Mouse (Mus musculus): Measurements from ENCODE around the gene Mlph.

Mlph gene

DNA sequence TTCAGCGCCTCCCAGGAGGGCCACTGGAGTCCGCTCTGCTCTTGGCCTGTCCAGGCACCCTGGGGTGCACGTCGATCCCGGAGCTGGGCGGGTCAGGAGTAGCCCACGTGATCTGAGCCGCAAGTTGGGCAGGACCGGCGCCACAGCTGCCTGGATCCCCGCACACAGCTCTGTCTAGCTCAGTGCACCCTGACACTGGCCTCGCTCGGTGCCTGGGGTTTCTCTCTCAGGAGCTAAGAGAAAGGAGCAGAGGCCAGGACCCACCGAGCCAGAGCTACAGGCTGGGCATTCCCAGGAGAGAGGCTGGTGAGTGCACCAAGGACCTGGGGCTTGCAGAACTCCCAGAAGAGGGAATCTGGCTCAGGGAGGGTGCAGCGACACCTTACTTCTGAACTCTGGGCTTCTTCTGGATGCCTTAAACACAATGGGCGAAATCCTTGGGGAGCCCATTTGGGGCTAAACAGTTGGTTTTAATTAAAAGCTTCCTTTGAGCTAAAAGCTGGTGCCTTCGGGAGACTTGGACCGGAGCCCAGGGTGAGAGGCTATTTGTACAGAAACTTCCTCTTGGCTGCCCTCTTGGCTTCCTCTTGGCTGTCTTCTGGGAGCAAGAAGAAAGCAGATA lies at the start of gene Mlph:
Gene Mlph, plus strand, starts transcription at position 138 of the 622 bp plus-strand sequence.
- no peak for DNase-seq (ENCODE audit: low read depth, low spot score)

DNA sequence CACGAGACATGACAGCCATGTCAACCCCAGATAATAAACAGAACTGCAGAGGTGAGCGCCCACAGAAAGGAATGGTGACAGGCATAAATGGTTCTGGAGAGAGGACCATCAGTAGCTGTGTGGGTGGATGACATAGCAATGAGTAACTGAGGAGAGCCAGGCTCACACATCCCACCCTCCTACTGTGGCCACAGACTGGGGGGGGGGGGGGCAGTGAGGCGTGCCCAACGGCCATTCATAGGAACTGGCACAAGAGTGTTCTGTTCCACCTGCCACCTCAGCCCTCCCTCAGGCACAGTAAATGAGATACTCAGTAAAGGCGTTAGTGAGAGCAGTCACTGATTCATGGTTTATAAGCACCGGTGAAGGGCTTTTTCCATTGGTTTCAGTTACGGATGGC lies 48.2 kb upstream of the Mlph start:
- no peak for DNase-seq (ENCODE audit: low read depth, low spot score)

DNA sequence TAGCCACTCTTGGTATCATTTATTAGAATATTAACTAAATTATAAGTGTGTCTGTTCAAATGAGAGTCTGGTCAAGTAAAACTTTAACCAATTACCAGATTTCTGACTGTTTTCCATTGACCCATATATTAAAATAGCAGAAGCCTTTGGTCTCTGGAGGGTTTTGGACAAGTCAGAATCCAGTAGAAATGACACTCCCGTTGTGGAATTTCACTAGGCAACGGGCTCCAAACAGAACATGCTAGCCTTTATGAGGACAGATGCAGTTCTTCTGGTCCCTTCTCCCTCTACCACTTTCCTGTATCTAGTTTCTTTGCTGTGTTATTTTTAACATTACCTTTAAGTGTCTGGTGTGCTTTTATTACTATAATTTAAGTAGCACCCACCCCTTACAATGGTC lies 44.3 kb upstream of the Mlph start:
- no peak for DNase-seq (ENCODE audit: low read depth, low spot score)

- no peak for DNase-seq (ENCODE audit: low read depth, low spot score)
These were observed 39.5 kb upstream of the Mlph start for GRCm38 (mm10) chr1:90875371-90875770.

DNA sequence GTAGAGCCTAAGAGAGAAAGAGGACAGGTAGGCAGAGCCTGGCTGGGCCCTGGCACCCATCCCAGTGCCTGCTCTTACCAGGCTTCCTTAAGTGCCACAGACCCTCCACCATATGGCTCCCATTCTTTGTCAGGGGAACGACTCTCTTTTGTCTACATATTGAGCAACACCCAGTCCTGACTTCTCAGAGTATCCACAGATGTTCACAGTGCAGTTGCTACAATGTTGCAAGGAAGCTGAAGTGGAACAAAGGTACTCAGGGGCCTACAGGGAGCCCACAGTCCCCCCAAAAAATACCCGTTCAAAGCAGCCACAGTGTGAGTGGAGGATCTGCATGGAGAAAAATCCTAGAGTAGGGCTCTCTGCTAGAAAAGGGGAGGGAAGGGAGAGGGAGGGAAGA lies 38.9 kb upstream of the Mlph start:
- no peak for DNase-seq (ENCODE audit: low read depth, low spot score)

- no peak for DNase-seq (ENCODE audit: low read depth, low spot score)
These were observed 38.2 kb upstream of the Mlph start for GRCm38 (mm10) chr1:90876486-90877270.

DNA sequence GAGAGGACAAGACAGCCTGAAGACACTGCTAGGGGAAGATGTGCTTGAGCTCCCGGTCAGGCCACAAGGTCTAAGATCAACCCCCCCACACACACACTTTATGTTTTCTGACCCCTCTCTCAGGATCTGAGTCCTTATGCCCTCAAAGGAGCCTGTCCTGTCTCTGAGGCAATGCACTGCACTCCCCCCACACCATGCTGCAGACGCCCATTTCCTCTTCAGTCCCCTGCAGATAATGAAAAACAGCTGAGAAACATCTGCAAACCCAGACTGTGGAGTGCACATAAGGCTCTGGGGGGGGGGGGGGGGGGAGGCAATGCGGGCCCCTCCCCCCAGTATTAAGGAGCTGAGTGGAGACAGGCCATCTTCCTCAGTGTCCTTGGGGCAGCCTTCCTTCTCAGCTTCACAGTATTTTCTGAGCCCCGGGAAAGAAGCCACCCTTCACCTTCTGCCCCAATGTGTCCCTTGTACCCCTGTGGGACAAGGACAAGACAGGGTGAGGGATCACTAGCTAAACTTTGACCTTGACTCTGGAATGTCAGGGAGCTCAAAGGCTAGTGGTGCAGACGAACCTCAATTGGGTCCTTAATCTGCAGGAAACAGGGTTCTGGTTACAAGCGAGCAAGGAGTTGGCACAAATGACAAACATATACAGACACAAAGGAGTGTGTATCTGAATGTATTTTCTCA lies 29.0 kb upstream of the Mlph start:
- no peak for DNase-seq (ENCODE audit: low read depth, low spot score)

- no peak for DNase-seq (ENCODE audit: low read depth, low spot score)
These were observed 20.4 kb upstream of the Mlph start for GRCm38 (mm10) chr1:90894521-90894920.

DNA sequence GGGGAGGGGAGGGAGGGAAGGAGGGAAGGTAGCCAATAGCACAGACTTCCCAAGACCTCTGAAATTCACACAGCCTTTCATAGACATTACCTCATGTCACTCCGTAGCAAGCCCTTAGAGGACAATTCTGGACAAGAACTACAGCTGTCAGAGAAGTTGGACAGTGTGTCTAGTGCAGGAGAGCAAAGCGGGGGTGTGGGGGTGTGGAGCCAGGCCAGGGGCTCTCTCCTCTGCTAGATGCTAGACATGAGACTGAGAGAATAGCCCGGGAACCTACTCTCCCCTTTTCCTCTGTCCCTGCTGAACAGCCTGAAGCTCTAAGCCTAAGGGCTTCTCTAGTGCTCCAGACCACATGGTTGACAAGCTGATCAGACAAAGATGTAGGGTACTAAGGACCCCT lies 19.9 kb upstream of the Mlph start:
- DNase-seq (ENCODE audit: low read depth, low spot score) = no peak

GRCm38 (mm10) chr1:90896281-90896680 lies 18.6 kb upstream of the Mlph start:
- DNase-seq (ENCODE audit: low read depth, low spot score) = no peak

DNA sequence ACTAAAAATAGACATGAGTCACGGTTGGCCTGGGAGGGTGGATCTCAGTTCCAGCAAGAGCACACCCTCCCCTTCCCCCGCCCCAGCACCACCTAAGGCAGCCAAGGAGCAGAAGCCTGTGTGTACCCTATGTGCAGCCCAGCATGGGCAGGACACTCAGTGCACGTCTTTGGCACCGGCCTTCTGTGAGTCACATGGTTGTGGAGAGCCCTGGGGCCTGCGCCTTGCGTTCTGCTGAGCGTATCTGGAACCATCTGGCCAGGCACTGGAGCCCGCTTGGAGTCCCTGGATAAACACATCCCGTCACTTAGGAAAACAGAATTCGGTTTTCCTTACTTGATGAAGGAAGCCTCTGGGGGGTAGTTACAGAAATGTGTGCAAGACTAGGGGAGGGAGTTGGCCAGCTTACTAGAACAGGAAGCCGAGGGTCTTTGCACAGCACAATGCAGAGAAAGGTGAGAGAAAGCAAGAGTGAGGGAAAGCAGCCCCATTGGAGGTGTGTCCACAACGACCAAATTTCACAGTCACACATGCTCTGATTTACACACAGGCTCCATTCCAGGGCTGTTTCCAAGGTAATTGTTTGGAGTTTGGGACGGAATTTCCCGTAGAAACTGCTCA lies 18.0 kb upstream of the Mlph start:
- no peak for DNase-seq (ENCODE audit: low read depth, low spot score)

DNA sequence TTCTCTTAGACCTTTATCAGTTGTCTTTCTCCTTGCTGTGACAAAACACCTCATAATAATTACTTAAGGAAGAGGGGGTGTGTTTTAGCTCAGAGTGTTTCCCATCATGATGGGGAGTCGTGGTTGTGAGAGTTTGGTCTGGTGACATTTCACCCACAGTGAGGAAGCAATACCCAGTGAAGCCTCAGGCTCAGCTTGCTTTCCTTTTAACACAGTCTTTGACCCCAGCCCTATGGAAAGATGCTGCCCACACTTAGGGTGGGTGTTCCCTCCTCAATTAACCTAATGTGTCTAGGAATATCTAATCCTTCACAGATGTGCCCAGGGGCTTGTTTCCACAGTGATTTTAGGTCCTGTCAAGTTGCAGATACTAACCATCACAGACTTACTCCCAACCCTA lies 16.9 kb upstream of the Mlph start:
- no peak for DNase-seq (ENCODE audit: low read depth, low spot score)

- DNase-seq (ENCODE audit: low read depth, low spot score) = no peak
These were observed 15.1 kb upstream of the Mlph start for GRCm38 (mm10) chr1:90899816-90900215.

GRCm38 (mm10) chr1:90900406-90900805 lies 14.5 kb upstream of the Mlph start:
- DNase-seq (ENCODE audit: low read depth, low spot score) = no peak

DNA sequence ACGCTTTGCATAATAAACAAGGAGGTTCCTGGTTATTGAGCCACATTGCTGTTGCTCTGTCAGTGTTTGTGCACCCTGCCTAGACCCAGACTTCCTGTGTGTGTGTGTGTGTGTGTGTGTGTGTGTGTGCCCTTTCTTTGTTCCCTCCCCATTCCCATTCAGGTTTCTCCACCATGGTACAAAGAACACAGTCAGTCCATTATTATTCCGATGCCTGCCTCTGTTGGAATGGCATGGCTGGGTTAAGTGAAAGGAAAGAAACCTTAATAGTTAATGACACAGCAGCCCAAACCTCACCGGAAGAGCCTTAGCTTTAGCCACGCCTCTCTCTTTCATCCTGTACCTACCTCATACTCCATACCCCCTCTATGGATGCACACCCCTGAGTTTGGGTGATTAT lies 13.6 kb upstream of the Mlph start:
- DNase-seq (ENCODE audit: low read depth, low spot score) = no peak

GRCm38 (mm10) chr1:90901681-90902208 lies 13.1 kb upstream of the Mlph start:
- DNase-seq (ENCODE audit: low read depth, low spot score) = no peak

DNA sequence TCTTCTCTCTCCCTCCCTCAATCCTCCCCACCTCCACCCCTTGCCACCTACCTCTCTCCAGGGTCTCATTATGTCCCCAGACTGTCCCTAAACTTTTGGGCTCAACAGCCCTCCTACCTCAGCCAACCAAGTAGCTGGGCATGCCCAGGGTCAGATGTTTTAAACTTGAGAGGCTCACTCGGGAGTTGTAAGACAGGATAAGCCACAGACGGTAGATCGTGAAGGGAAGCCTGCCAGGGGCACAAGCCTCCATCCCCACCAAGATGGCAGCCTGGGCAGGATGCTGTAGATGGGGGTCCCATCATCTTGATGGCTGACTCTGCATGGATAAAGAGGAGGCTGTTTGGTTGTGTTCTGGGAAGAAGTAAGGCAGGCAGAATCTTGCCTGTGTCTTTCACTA lies 12.1 kb upstream of the Mlph start:
- DNase-seq (ENCODE audit: low read depth, low spot score) = no peak

DNA sequence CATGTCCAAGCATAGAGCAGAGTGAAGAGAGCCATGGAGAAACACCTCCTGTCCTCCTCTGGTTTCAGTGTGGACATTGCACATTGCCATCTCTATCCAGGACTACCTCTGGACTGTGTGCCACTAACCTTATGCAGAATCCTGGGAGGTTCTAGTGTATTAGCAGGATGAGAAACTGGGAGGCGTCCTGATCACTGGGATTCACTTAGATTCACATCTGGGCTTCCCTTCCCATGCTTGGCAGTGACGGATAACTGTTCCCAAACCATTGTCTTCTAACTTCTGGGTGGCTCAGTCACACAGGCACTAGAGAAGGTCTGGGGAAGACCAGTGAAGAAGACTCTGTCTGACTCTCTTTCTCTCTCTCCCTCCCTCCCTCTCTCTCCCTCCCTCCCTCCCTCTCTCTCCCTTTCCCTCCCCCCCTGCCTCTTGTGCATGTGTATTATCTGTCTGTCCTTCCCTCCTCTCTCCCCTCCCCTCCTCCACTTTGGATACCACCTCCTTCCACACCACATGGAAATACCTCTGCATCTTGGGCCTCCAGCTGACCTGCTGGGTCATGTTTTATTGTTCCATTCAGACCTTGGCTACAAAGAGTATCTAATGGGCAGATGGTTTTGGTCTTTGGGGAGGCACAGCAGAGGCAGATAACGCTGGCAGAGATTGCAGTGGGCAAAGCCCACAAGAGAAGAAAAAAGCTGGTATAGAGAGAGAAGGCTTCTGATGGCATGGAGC lies 11.5 kb upstream of the Mlph start:
- no peak for DNase-seq (ENCODE audit: low read depth, low spot score)

GRCm38 (mm10) chr1:90903971-90904458 lies 10.9 kb upstream of the Mlph start:
- DNase-seq (ENCODE audit: low read depth, low spot score) = no peak

DNA sequence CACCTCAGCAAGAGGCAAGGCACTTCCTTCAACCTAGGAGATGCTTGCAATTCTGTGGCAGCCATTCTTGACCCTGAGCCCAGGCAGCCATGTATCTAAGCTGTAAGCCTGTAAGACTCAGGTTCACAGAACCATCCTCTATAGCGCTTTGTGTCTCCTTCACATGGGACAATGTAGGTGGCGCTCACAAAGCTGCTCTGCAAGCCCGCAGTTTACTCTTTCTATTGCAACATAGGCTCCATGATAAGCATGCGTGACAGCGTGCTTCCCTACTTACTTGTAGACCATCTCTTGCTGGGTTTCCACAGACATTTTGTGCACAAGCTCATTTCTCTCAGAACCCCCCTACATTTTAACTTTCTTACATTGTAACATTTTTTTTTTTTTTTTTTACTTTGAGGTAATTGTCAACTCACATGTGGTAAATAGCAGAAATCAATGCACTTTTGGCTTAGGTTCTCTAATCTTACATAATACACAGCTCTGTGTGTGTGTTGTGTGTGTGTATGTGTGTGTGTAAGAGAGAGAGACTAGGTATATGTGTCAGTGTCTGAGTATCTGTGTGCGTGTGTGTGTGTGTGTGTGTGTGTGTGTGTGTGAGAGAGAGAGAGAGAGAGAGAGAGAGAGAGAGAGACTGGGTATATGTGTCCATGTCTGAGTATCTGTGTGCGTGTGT lies 10.0 kb upstream of the Mlph start:
- no peak for DNase-seq (ENCODE audit: low read depth, low spot score)

DNA sequence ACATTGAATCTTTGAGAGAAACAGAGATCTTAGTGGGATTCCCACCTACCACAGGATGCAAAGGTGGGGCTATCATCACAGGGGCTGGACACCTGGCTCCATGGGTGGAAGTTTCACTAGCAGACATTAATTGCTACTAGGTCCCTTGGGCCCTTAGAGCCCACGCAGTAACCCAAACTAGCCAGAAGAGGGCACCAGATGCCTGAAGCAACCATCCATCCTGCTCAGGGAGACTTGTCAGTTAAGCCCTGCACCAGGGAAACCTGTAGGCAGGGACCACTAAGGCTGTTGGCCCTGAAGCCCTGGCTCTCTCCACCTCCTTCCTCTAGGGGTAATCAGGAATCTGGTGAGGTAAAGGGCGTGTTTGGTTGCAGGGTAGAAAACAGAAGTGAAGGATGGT lies 8.5 kb upstream of the Mlph start:
- peak; percentile 16 for DNase-seq (ENCODE audit: low read depth, low spot score)
